Mouse (Mus musculus): ENCODE data around the gene Shisa7. TPM values are rescaled to one million over a fixed set of nuclear protein-coding genes. Genes with fewer than 3 reads are reported as not detected.
A peak's percentile ranks its signal among the peaks of the same experiment; 100 is the strongest.
"Not testable (repeated sequence)": the region's sequence is repeated elsewhere in the genome, so short reads cannot be mapped to it uniquely, and the experiment has no call there.

Gene Shisa7
- polyA plus RNA-seq, 1 experiment from 2014 or later = not detected

GRCm38 (mm10) chr7:4820925-4821324 lies 23.6 kb downstream of the Shisa7 start:
- ATAC-seq (ENCODE audit: insufficient read depth); H3K4me2 ChIP-seq; H3K27ac ChIP-seq (replicated peaks); H3K36me3 ChIP-seq (replicated peaks); H3K9me3 ChIP-seq (replicated peaks); H3K9ac ChIP-seq; H3K4me3 ChIP-seq (replicated peaks); H3K27me3 ChIP-seq; H3K4me1 ChIP-seq (replicated peaks): not testable (repeated sequence)
- WGBS (ENCODE audit: insufficient replicate concordance) = 60% methylated on average over 7 of the region's 7 CpGs

GRCm38 (mm10) chr7:4816559-4816958 lies 27.9 kb downstream of the Shisa7 start:
- Histone ChIP-seq H3K9me3 (replicated peaks) (no peaks in the 10 kb centered on the region), H3K4me1 (replicated peaks) (peaks cover 6% of the 10 kb centered on the region), H3K36me3 (replicated peaks) (no peaks in the 10 kb centered on the region), H3K27me3 (0 out of 2 replicates have a peak, but pooled peaks cover 5% of the 10 kb centered on the region), H3K27ac (replicated peaks) (no peak overlapping the region), H3K9ac (no peak overlapping the region), H3K4me2 (no peak overlapping the region), H3K4me3 (replicated peaks) (no peak overlapping the region)
- ATAC-seq (ENCODE audit: insufficient read depth) = no peak

GRCm38 (mm10) chr7:4813105-4813791 lies 31.2 kb downstream of the Shisa7 start:
- ATAC-seq (ENCODE audit: insufficient read depth) = no peak
- Histone ChIP-seq H3K27me3 (no peaks in the 10 kb centered on the region), H3K9me3 (replicated peaks) (no peaks in the 10 kb centered on the region), H3K9ac (peak overlapping the region; percentile 66), H3K4me2 (peak overlapping the region; percentile 88), H3K4me3 (replicated peaks) (peak overlapping the region; percentile 98), H3K27ac (replicated peaks) (peak overlapping the region; percentile 95), H3K4me1 (replicated peaks) (peaks cover 35% of the 10 kb centered on the region), H3K36me3 (replicated peaks) (peaks cover 31% of the 10 kb centered on the region)
- WGBS (ENCODE audit: insufficient replicate concordance) = 14% methylated on average over 8 of the region's 8 CpGs

GRCm38 (mm10) chr7:4812303-4813104 lies 32.0 kb downstream of the Shisa7 start, which contains the start of gene Ube2s:
Ube2s (minus strand) TSS chr7:4812590.
- Histone ChIP-seq H3K27ac (replicated peaks) (peak within 1 kb of the TSS; percentile 95), H3K9me3 (replicated peaks) (no peaks in the 10 kb centered on the region), H3K36me3 (replicated peaks) (peaks cover 36% of the 10 kb centered on the region), H3K4me2 (peak within 1 kb of the TSS; percentile 88), H3K9ac (peak within 1 kb of the TSS; percentile 99), H3K4me1 (replicated peaks) (peaks cover 39% of the 10 kb centered on the region), H3K27me3 (no peaks in the 10 kb centered on the region), H3K4me3 (replicated peaks) (peak within 1 kb of the TSS; percentile 98)
- ATAC-seq (ENCODE audit: insufficient read depth) = peak; percentile 97
- under 1% methylated on average over 62 of the region's 62 CpGs for WGBS (ENCODE audit: insufficient replicate concordance)

- peaks cover 45% of the 10 kb centered on the region for H3K4me1 ChIP-seq (replicated peaks)
- peak overlapping the region; percentile 99 for H3K9ac ChIP-seq
- peaks cover 43% of the 10 kb centered on the region for H3K36me3 ChIP-seq (replicated peaks)
- no peaks in the 10 kb centered on the region for H3K27me3 ChIP-seq
- ATAC-seq (ENCODE audit: insufficient read depth) = peak; percentile 8
- H3K4me2 ChIP-seq = peak overlapping the region; percentile 88
- H3K27ac ChIP-seq (replicated peaks) = peak overlapping the region; percentile 95
- WGBS (ENCODE audit: insufficient replicate concordance) = under 1% methylated on average over 36 of the region's 36 CpGs
- no peaks in the 10 kb centered on the region for H3K9me3 ChIP-seq (replicated peaks)
- peak overlapping the region; percentile 98 for H3K4me3 ChIP-seq (replicated peaks)
Measured at GRCm38 (mm10) chr7:4811842-4812302, 32.6 kb downstream of the Shisa7 start.

- WGBS (ENCODE audit: insufficient replicate concordance) = 13% methylated on average over 10 of the region's 10 CpGs
- peak overlapping the region; percentile 88 for H3K4me2 ChIP-seq
- peak overlapping the region; percentile 95 for H3K27ac ChIP-seq (replicated peaks)
- H3K36me3 ChIP-seq (replicated peaks) = peaks cover 50% of the 10 kb centered on the region
- peak overlapping the region; percentile 98 for H3K4me3 ChIP-seq (replicated peaks)
- H3K27me3 ChIP-seq; ATAC-seq (ENCODE audit: insufficient read depth); H3K9me3 ChIP-seq (replicated peaks): not testable (repeated sequence)
- peaks cover 51% of the 10 kb centered on the region for H3K4me1 ChIP-seq (replicated peaks)
- H3K9ac ChIP-seq = peak overlapping the region; percentile 99
Measured at GRCm38 (mm10) chr7:4811131-4811530, 33.4 kb downstream of the Shisa7 start.

- H3K27ac ChIP-seq (replicated peaks) = peak overlapping the region; percentile 86
- H3K4me3 ChIP-seq (replicated peaks) = 0 out of 2 replicates have a peak overlapping the region, but pooled peaks have one; percentile 10
- H3K27me3 ChIP-seq = no peaks in the 10 kb centered on the region
- ATAC-seq (ENCODE audit: insufficient read depth) = peak; percentile 76
- 43% methylated on average over 7 of the region's 7 CpGs for WGBS (ENCODE audit: insufficient replicate concordance)
- peaks cover 87% of the 10 kb centered on the region for H3K36me3 ChIP-seq (replicated peaks)
- no peaks in the 10 kb centered on the region for H3K9me3 ChIP-seq (replicated peaks)
- peak overlapping the region; percentile 36 for H3K4me2 ChIP-seq
- H3K9ac ChIP-seq = 0 out of 2 replicates have a peak overlapping the region, but pooled peaks have one; percentile 30
- peaks cover 47% of the 10 kb centered on the region for H3K4me1 ChIP-seq (replicated peaks)
Measured at GRCm38 (mm10) chr7:4806716-4807115, 37.8 kb downstream of the Shisa7 start.

- Histone ChIP-seq H3K9ac (no peak overlapping the region), H3K4me3 (replicated peaks) (no peak overlapping the region), H3K9me3 (replicated peaks) (no peaks in the 10 kb centered on the region), H3K27me3 (no peaks in the 10 kb centered on the region), H3K4me1 (replicated peaks) (peaks cover 12% of the 10 kb centered on the region), H3K4me2 (no peak overlapping the region), H3K27ac (replicated peaks) (no peak overlapping the region), H3K36me3 (replicated peaks) (peaks cover 60% of the 10 kb centered on the region)
- ATAC-seq (ENCODE audit: insufficient read depth) = no peak
Measured at GRCm38 (mm10) chr7:4802247-4802646, 42.2 kb downstream of the Shisa7 start.

GRCm38 (mm10) chr7:4795767-4796433 lies 48.6 kb downstream of the Shisa7 start:
- ATAC-seq (ENCODE audit: insufficient read depth) = no peak
- H3K27ac ChIP-seq (replicated peaks) = 0 out of 2 replicates have a peak overlapping the region, but pooled peaks have one; percentile 45
- peaks cover 30% of the 10 kb centered on the region for H3K4me1 ChIP-seq (replicated peaks)
- peaks cover 46% of the 10 kb centered on the region for H3K36me3 ChIP-seq (replicated peaks)
- 66% methylated on average over 7 of the region's 7 CpGs for WGBS (ENCODE audit: insufficient replicate concordance)
- no peak overlapping the region for H3K4me3 ChIP-seq (replicated peaks)
- no peaks in the 10 kb centered on the region for H3K27me3 ChIP-seq
- no peak overlapping the region for H3K4me2 ChIP-seq
- no peaks in the 10 kb centered on the region for H3K9me3 ChIP-seq (replicated peaks)
- no peak overlapping the region for H3K9ac ChIP-seq

- peak overlapping the region; percentile 95 for H3K9ac ChIP-seq
- no peaks in the 10 kb centered on the region for H3K27me3 ChIP-seq
- no peaks in the 10 kb centered on the region for H3K9me3 ChIP-seq (replicated peaks)
- peaks cover 46% of the 10 kb centered on the region for H3K36me3 ChIP-seq (replicated peaks)
- peak overlapping the region; percentile 79 for H3K4me2 ChIP-seq
- H3K4me1 ChIP-seq (replicated peaks) = peaks cover 36% of the 10 kb centered on the region
- 46% methylated on average over 3 of the region's 3 CpGs for WGBS (ENCODE audit: insufficient replicate concordance)
- no peak for ATAC-seq (ENCODE audit: insufficient read depth)
- H3K4me3 ChIP-seq (replicated peaks) = peak overlapping the region; percentile 96
- H3K27ac ChIP-seq (replicated peaks) = peak overlapping the region; percentile 95
Measured at GRCm38 (mm10) chr7:4794631-4795168, 49.8 kb downstream of the Shisa7 start.

All from liver, embryonic 15.5 days (tissue).